Mouse (Mus musculus) megakaryocyte, embryonic 14.5 days (primary cell): ENCODE results near the gene Chmp1a.

ENCODE experiments used
- FLI1 ChIP-seq: IDR thresholded peaks from 2 replicates; pipeline ENCODE4 v1.6.1; 2012; ENCODE audit warnings: low read length, inconsistent platforms, mixed read lengths
- GATA1 ChIP-seq: IDR thresholded peaks from 3 replicates; pipeline ENCODE4 v1.6.1; 2012; ENCODE audit warnings: mixed read lengths, low read length, inconsistent platforms, borderline replicate concordance

DNA sequence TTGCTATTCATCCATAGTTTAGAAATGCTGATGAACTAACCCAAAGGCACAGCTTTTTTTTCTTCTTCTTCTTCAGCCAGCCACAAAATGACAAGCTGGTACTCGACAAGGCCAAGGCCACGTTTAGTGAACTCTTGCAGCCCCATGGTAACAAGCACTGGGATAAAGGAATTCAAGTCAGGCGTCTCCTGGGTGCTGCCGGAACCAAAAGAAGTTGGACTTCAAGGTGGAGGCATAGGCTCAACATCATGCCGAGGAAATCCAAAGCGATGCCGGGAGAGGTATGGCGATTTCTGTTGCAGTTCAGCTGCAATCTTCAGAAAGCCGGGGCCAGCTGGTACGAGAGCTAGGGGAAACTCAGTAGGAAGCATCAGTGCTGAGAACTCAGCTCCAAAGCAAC lies 26.8 kb upstream of the Chmp1a start:
- TF ChIP-seq GATA1 (no peak), FLI1 (no peak)
